Mouse (Mus musculus) lung, postnatal 4 days (tissue): ENCODE results near the gene Olfr484.
"Not testable (repeated sequence)": the region's sequence is repeated elsewhere in the genome, so short reads cannot be mapped to it uniquely, and the experiment has no call there.

Experiments
- DNase-seq, 2 experiments: peaks; one replicate each; pipeline ENCODE4 v3.0.0; 2021

The Olfr484 gene

GRCm38 (mm10) chr7:108127349-108127748, at the start of gene Olfr484:
TSS of gene Olfr484 (minus strand) at chr7:108127449.
- no peak for DNase-seq

DNA sequence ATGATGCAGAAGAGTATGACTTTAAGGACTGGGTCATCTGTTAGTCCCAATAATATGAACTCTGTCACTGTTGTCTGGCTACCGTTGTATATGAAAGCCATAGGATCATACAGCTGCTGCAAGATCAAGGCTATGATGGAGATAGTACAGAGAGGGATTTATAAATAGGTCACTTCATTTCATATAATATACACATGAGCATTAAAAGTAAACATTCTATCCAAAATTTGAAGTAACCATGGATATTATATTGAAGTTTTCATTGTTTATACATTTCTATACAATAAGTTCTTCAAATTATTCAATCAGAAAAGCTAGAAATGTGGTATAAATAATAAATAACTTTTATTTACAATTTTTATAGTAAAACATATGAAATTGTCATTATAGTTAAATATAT, 45.4 kb upstream of the Olfr484 start, which contains the start of gene Olfr486:
TSS of gene Olfr486 (minus strand) at position 101 of the 400 bp plus-strand sequence.
- DNase-seq = not testable (repeated sequence)

GRCm38 (mm10) chr7:108159771-108160170, 32.5 kb upstream of the Olfr484 start, which contains the start of gene Olfr485:
TSS of gene Olfr485 (minus strand) at chr7:108159871.
- no peak for DNase-seq

GRCm38 (mm10) chr7:108121416-108121815, 5.8 kb downstream of the Olfr484 start:
- no peak for DNase-seq

GRCm38 (mm10) chr7:108120681-108121080, 6.6 kb downstream of the Olfr484 start:
- no peak for DNase-seq

DNA sequence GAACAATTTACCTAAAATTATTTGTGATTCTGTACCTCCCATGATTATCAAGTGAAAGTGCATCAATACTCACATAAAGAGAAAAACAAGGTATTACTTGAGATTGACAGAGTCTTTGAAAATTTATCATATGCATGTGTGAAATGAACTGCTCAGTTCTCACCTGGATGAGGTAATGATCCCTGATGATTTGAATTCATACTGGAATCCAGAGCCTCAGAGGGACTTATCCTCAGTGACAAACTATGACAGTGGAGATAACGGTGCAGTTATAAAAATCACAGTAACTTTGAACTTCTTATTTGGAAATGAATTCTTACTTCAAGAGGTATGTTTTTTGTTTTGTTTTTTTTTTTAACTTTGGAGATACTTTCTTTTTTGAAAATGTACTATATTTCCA, 26.7 kb downstream of the Olfr484 start, which contains the start of gene Olfr483:
TSS of gene Olfr483 (plus strand) at position 301 of the 400 bp plus-strand sequence.
- DNase-seq = no peak

- no peak for DNase-seq
These were observed 29.8 kb downstream of the Olfr484 start, which contains the start of gene Olfr482 for GRCm38 (mm10) chr7:108097486-108097885. TSS of gene Olfr482 (minus strand) at chr7:108097586.

DNA sequence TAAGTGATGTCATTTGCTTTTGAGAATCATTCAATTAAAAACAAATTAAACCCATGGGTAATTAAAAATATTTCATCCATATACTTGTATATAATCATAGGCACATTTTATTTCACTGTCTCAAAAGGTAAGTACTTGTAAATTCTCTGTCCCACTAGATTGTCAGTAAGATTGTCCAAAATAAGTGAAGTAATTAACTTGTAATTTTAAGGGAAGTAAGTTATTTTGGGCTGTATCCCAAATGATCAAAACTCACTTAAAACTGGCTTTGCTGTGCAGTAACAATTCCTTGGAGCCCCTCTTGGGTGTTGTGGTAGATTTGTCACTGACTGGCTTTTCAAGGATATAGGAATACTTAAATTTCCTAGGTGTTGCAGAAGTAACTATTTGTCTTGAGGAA, 47.7 kb downstream of the Olfr484 start, which contains the start of gene Olfr481:
TSS of gene Olfr481 (plus strand) at position 301 of the 400 bp plus-strand sequence.
- no peak for DNase-seq
